Comparison of ENCODE assay signal across 16 mouse cellular contexts in genomic region chr7:83392181-83392580, GRCm38 (mm10).
"Had no signal": no experiment of that assay in that cellular context is flagged by ENCODE, and none has a peak within 500 bp of the region (broad histone marks: within the 10 kb centered on the region; RNA-seq: fewer than 3 reads in every experiment).

No protein-coding gene starts in this region.

- H3K4me3 ChIP-seq: layer of hippocampus, adult 2 months; liver, embryonic 15.5 days; megakaryocyte, embryonic 14.5 days; midbrain, embryonic 15.5 days; neural tube, embryonic 12.5 days had no signal

- H3K36me3 ChIP-seq: liver, embryonic 15.5 days; midbrain, embryonic 15.5 days; neural tube, embryonic 12.5 days had no signal

- DNase-seq: kidney, adult 9 months; kidney, postnatal 10 days; kidney, postnatal 4 days; left cerebral cortex, postnatal 4 days; lung, adult 2 months; thymus, adult 18-20 months; thymus, postnatal 14 days had no signal

- H3K9ac ChIP-seq: liver, embryonic 15.5 days; midbrain, embryonic 15.5 days; neural tube, embryonic 12.5 days had no signal

- H3K4me2 ChIP-seq: liver, embryonic 11.5 days; liver, embryonic 15.5 days; midbrain, embryonic 11.5 days; midbrain, embryonic 15.5 days; neural tube, embryonic 12.5 days had no signal

- H3K9me3 ChIP-seq: liver, embryonic 15.5 days; megakaryocyte, embryonic 14.5 days; midbrain, embryonic 15.5 days; neural tube, embryonic 12.5 days had no signal

- H3K4me1 ChIP-seq: liver, embryonic 15.5 days; megakaryocyte, embryonic 14.5 days; midbrain, embryonic 15.5 days; neural tube, embryonic 12.5 days had no signal

- H3K27ac ChIP-seq: layer of hippocampus, adult 2 months; liver, embryonic 15.5 days; macrophage; midbrain, embryonic 15.5 days; neural tube, embryonic 12.5 days had no signal

- ATAC-seq: intestine, postnatal 0 days; midbrain, embryonic 15.5 days had no signal

- H3K27me3 ChIP-seq: liver, embryonic 15.5 days; megakaryocyte, embryonic 14.5 days; midbrain, embryonic 15.5 days; neural tube, embryonic 12.5 days had no signal
